Mouse (Mus musculus) stomach, embryonic 14.5 days (tissue): ENCODE data around the gene Rhox2h. TPM values are rescaled to one million over a fixed set of nuclear protein-coding genes. Genes with fewer than 3 reads are reported as not detected.
"Not testable (repeated sequence)": the region's sequence is repeated elsewhere in the genome, so short reads cannot be mapped to it uniquely, and the experiment has no call there.

Experiments used
- ATAC-seq: fragments of 200-750 bp; cut with Nextera tagmentation; 2 replicates; pipeline ENCODE4 v1.8.0; 2017; ENCODE audit warnings: low read depth, moderate TSS enrichment; ENCODE audit not compliant: insufficient number of reproducible peaks, insufficient read depth, low FRiP score
- H3K27ac ChIP-seq: fragments of 300-500 bp; sonication (generic); 2 replicates; pipeline ENCODE4 v1.5.1; 2014; ENCODE audit warnings: mild to moderate bottlenecking, low read length, moderate library complexity, mixed read lengths
- H3K27me3 ChIP-seq: fragments of 300-500 bp; sonication (generic); 2 replicates; pipeline ENCODE4 v1.6.1; 2014; ENCODE audit warnings: low read length, control low read depth, mixed read lengths; ENCODE audit not compliant: control insufficient read depth, insufficient read depth
- H3K36me3 ChIP-seq: fragments of 300-500 bp; sonication (generic); 2 replicates; pipeline ENCODE4 v1.6.1; 2014; ENCODE audit warnings: mild to moderate bottlenecking, control low read depth, low read length, moderate library complexity, mixed read lengths; ENCODE audit not compliant: control insufficient read depth, insufficient read depth
- H3K4me1 ChIP-seq: fragments of 300-500 bp; sonication (generic); 2 replicates; pipeline ENCODE4 v1.6.1; 2014; ENCODE audit warnings: low read length, control low read depth, mixed read lengths; ENCODE audit not compliant: control insufficient read depth, insufficient read depth
- H3K4me2 ChIP-seq: fragments of 300-500 bp; sonication (generic); replicated peaks from 2 replicates; pipeline ENCODE4 v1.6.1; 2014; ENCODE audit warnings: low read depth, low read length, control low read depth
- H3K4me3 ChIP-seq: fragments of 300-500 bp; sonication (generic); 2 replicates; pipeline ENCODE4 v1.5.1; 2014; ENCODE audit warnings: low read depth, low read length, control low read depth
- H3K9ac ChIP-seq: fragments of 300-500 bp; sonication (generic); replicated peaks from 2 replicates; pipeline ENCODE4 v1.6.1; 2014; ENCODE audit warnings: low read depth, mild to moderate bottlenecking, control low read depth, low read length, moderate library complexity, mixed read lengths
- H3K9me3 ChIP-seq: fragments of 300-500 bp; sonication (generic); 2 replicates; pipeline ENCODE4 v1.6.1; 2016; ENCODE audit warnings: low read depth, low read length, control low read depth; ENCODE audit not compliant: control insufficient read depth
- WGBS: fragments of 180-500 bp; shearing (Covaris S2); extraction: QIAGEN DNeasy Blood & Tissue Kit; methylation state at CpG from one replicate; pipeline ENCODE4 v1.1.7; 2014; 5-methylcytosine and 5-hydroxymethylcytosine counted together
- polyA plus RNA-seq: library from polyadenylated mRNA; unstranded; fragments of >200 nt; fragmentation: Nextera tagmentation; extraction: Ambion mirVana; gene quantifications from 2 replicates; pipeline ENCODE4 v1.2.1, GENCODE M21; 2014

Gene Rhox2h
- polyA plus RNA-seq, result not detected in 2 replicates

DNA sequence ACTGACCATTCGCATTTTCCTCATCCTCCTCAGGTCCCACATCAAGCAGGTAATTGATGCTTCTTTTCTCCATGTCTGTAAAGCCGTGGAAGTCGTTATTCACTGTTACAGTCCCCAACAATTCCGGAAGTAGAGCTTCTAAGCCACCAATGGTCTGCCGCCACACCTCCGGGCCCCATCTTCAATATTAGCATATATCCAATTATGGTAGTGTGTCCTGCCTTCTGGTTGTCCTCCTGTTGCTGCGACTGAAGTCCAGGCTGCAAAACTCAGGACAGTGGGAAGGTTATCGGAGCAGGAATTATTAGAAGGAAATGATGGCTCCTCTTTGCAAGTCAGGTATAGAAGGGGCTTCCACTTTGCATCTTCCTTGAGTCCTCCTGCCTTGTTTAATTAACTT is at the start of gene Rhox2h:
Rhox2h (minus strand) TSS at position 101 of the 400 bp plus-strand sequence.
- not testable (repeated sequence) for H3K36me3 ChIP-seq, H3K27me3 ChIP-seq, H3K4me1 ChIP-seq, H3K4me2 ChIP-seq, H3K9ac ChIP-seq, H3K27ac ChIP-seq, H3K9me3 ChIP-seq, ATAC-seq, H3K4me3 ChIP-seq
- 80% methylated on average over 8 of the region's 8 CpGs for WGBS

- Histone ChIP-seq H3K27me3 (no peaks in the 10 kb centered on the region), H3K4me2 (no peak overlapping the region), H3K4me3 (no peak overlapping the region), H3K36me3 (no peaks in the 10 kb centered on the region), H3K9ac (no peak overlapping the region), H3K9me3 (no peaks in the 10 kb centered on the region), H3K27ac (no peak overlapping the region), H3K4me1 (no peaks in the 10 kb centered on the region)
- 50% methylated on average over 3 of the region's 3 CpGs for WGBS
- ATAC-seq, result no peak
Measured at GRCm38 (mm10) chrX:37701821-37702387, 28.8 kb upstream of the Rhox2h start.

GRCm38 (mm10) chrX:37692261-37692660 is 19.2 kb upstream of the Rhox2h start:
- Histone ChIP-seq H3K27ac (no peak overlapping the region), H3K36me3 (no peaks in the 10 kb centered on the region), H3K27me3 (no peaks in the 10 kb centered on the region), H3K9ac (no peak overlapping the region), H3K4me1 (no peaks in the 10 kb centered on the region), H3K4me3 (no peak overlapping the region), H3K9me3 (no peaks in the 10 kb centered on the region), H3K4me2 (no peak overlapping the region)
- no peak for ATAC-seq
- 73% methylated on average over 2 of the region's 2 CpGs for WGBS

DNA sequence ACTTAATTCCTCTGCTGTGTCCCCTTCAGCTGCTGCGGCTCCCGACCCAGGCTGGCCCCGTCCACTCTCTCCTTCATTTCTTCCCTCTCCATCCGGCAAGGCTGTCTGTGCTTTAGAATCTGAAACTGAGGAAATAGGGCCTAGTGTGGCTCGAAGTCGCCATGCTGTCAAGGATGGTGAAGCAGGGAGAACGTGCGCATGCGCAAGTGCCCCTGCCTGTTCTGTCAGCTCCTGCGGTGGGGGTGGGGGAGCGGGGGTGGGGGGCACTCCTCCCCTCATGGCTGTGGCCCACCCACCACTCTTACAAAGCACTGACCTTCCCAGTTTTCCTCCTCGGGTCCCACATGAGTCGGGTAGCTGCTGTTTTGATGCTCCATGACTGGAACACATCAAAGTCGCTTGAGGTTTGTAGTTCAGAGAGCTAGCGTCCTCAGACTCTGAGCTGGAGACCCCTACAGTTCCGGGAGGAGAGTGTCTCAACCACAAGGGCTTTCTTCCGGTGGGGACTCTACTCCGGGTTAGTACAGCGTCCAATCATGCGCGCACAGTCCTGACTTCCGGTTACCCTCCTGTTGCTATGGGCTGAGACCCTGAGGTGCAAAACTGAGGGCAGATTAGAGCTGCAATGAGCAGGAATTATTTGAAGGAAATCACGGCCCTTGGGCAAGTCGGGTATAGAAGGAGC is 10.1 kb upstream of the Rhox2h start:
- H3K4me3 ChIP-seq, result no peak overlapping the region
- H3K27me3 ChIP-seq, result no peaks in the 10 kb centered on the region
- WGBS, result 84% methylated on average over 24 of the region's 24 CpGs
- H3K4me2 ChIP-seq, result no peak overlapping the region
- no peaks in the 10 kb centered on the region for H3K36me3 ChIP-seq
- no peak overlapping the region for H3K27ac ChIP-seq
- no peaks in the 10 kb centered on the region for H3K9me3 ChIP-seq
- H3K9ac ChIP-seq, result no peak overlapping the region
- no peaks in the 10 kb centered on the region for H3K4me1 ChIP-seq
- ATAC-seq, result no peak

- ATAC-seq, H3K27ac ChIP-seq, H3K4me3 ChIP-seq, H3K27me3 ChIP-seq, H3K4me1 ChIP-seq, H3K4me2 ChIP-seq, H3K9me3 ChIP-seq, H3K9ac ChIP-seq, H3K36me3 ChIP-seq: not testable (repeated sequence)
- WGBS, result 67% methylated on average over 1 of the region's 3 CpGs
Measured at GRCm38 (mm10) chrX:37668664-37669063, 4.4 kb downstream of the Rhox2h start, which contains the start of gene Rhox3h. TSS of gene Rhox3h (minus strand) at chrX:37668764.

- ATAC-seq, H3K4me3 ChIP-seq, H3K4me1 ChIP-seq, H3K9me3 ChIP-seq, H3K27ac ChIP-seq, H3K36me3 ChIP-seq, H3K4me2 ChIP-seq, H3K27me3 ChIP-seq, H3K9ac ChIP-seq: not testable (repeated sequence)
- WGBS, result 94% methylated on average over 16 of the region's 20 CpGs
Measured at GRCm38 (mm10) chrX:37651227-37651626, 21.9 kb downstream of the Rhox2h start, which contains the start of gene Rhox4g. TSS of gene Rhox4g (minus strand) at chrX:37651327.

- not testable (repeated sequence) for H3K4me3 ChIP-seq, H3K4me2 ChIP-seq, H3K4me1 ChIP-seq, H3K27ac ChIP-seq, H3K9ac ChIP-seq, H3K36me3 ChIP-seq, H3K9me3 ChIP-seq, H3K27me3 ChIP-seq, ATAC-seq
- whole genome bisulfite sequencing, result 86% methylated on average over 6 of the region's 6 CpGs
Measured at GRCm38 (mm10) chrX:37643370-37643769, 29.7 kb downstream of the Rhox2h start, which contains the start of gene Rhox2g. TSS of gene Rhox2g (minus strand) at chrX:37643470.

- H3K9ac ChIP-seq, H3K4me3 ChIP-seq, H3K27me3 ChIP-seq, H3K27ac ChIP-seq, ATAC-seq, H3K4me2 ChIP-seq, H3K4me1 ChIP-seq, H3K9me3 ChIP-seq, H3K36me3 ChIP-seq: not testable (repeated sequence)
- WGBS, result 89% methylated on average over 2 of the region's 2 CpGs
Measured at GRCm38 (mm10) chrX:37628512-37628911, 44.6 kb downstream of the Rhox2h start, which contains the start of gene Rhox3g. TSS of gene Rhox3g (minus strand) at chrX:37628612.
